Mouse (Mus musculus) activated CD4-positive, CD25-positive, alpha-beta regulatory T cell, adult 4 months (primary cell): Measurements from ENCODE around the gene Cyth3. TPM values are rescaled to one million over a fixed set of nuclear protein-coding genes. Genes with fewer than 3 reads are reported as not detected.
A peak's percentile ranks its signal among the peaks of the same experiment; 100 is the strongest.

Experiments
- ATAC-seq: one replicate; pipeline ENCODE4 v1.8.0; 2017
- polyA plus RNA-seq, 2 experiments: library from polyadenylated mRNA; unstranded; fragments of 100-300 nt; shearing (Covaris generic); gene quantifications; one replicate each; pipeline ENCODE4 v1.2.1; 2017

Gene Cyth3
- polyA plus RNA-seq, 2 experiments from 2014 or later: 30.3 to 32.8 TPM

GRCm38 (mm10) chr5:143711326-143711725 is 89.1 kb downstream of the Cyth3 start:
- ATAC-seq: peak; percentile 32

- no peak for ATAC-seq
Measured at GRCm38 (mm10) chr5:143712011-143712800, 90.0 kb downstream of the Cyth3 start.

GRCm38 (mm10) chr5:143721962-143722361 is 99.7 kb downstream of the Cyth3 start:
- no peak for ATAC-seq

- ATAC-seq: peak; percentile 9
Measured at GRCm38 (mm10) chr5:143730915-143731314, 108.7 kb downstream of the Cyth3 start.

GRCm38 (mm10) chr5:143731483-143732112 is 109.4 kb downstream of the Cyth3 start:
- ATAC-seq: no peak

- peak; percentile 95 for ATAC-seq
Measured at GRCm38 (mm10) chr5:143732180-143732891, 110.1 kb downstream of the Cyth3 start, which contains the start of gene Usp42. TSS of gene Usp42 (minus strand) at chr5:143732280.

GRCm38 (mm10) chr5:143749630-143750208 is 127.5 kb downstream of the Cyth3 start:
- no peak for ATAC-seq

GRCm38 (mm10) chr5:143755529-143756141 is 133.4 kb downstream of the Cyth3 start:
- ATAC-seq: no peak

- ATAC-seq: peak; percentile 71
Measured at GRCm38 (mm10) chr5:143757755-143758443, 135.7 kb downstream of the Cyth3 start.

- ATAC-seq: no peak
Measured at GRCm38 (mm10) chr5:143759554-143759953, 137.3 kb downstream of the Cyth3 start.

Other genes starting within 250 kb of the Cyth3 start
- 10 to 100 TPM; 71.0 to 76.8 TPM for gene Kdelr2, start 218.6 kb upstream of the Cyth3 start, polyA plus RNA-seq
- 10 to 100 TPM in 1 of 2 experiments, 1 to 10 TPM in 1; 8.5 to 10.6 TPM for gene Daglb, start 157.9 kb upstream of the Cyth3 start, polyA plus RNA-seq
- 10 to 100 TPM; 63.1 to 70.0 TPM for gene Rac1, start 94.4 kb upstream of the Cyth3 start, polyA plus RNA-seq
- 1 to 10 TPM; 8.3 to 9.3 TPM for gene Usp42, start 109.8 kb downstream of the Cyth3 start, polyA plus RNA-seq
- gene Eif2ak1, start 195.3 kb downstream of the Cyth3 start, polyA plus RNA-seq: 10 to 100 TPM; 22.4 to 23.5 TPM